Mouse (Mus musculus) B cell, adult 67 days (primary cell): ENCODE measurements around the gene Efcab2. TPM values are rescaled to one million over a fixed set of nuclear protein-coding genes. Genes with fewer than 3 reads are reported as not detected.

Experiments used
- total RNA-seq, 2 experiments: library from RNA; stranded (reverse); gene quantifications; 4 replicates each; pipeline ENCODE4 v1.2.4; 2023

Gene Efcab2
- total RNA-seq, result 1 to 10 TPM; 4.9 to 5.5 TPM

DNA sequence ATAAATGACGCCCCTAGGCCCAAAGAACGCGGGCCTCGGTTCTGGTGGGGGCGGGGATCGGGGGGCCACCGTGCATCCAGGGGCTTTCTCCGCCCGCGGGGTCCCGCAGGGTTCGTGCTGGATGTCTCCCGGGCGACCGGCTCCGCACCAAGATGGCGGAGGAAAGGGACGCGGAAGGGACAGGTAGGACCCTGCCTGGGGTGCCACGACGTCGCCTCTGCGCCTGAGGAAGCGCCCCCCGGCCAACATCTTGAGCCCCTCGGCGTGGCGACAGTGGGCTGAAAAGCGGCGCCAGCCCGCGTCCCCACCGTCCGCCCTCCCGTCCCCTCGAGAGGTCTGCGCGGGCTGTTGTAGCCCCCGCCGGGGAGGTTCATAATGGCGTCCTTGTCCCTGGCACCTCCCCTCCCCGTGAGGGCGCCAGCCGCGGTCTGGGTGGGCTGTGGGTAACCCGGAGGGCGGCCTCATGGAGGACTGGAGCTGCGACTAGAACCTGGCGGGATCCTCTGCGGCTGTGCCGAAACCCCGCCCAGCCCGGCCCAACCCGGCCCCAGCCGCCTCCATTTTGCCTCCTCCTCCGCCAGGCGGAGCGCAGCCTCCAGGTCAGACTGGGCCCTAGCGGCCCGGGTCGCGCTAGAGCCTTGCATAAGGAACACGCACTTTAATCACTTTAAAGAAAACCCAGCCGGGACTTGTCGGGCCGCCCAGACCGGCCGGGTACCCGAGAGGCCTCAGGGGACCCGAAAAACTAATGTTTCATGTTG, at the start of gene Efcab2:
TSS of gene Efcab2 (plus strand) at position 135 of the 761 bp plus-strand sequence.

DNA sequence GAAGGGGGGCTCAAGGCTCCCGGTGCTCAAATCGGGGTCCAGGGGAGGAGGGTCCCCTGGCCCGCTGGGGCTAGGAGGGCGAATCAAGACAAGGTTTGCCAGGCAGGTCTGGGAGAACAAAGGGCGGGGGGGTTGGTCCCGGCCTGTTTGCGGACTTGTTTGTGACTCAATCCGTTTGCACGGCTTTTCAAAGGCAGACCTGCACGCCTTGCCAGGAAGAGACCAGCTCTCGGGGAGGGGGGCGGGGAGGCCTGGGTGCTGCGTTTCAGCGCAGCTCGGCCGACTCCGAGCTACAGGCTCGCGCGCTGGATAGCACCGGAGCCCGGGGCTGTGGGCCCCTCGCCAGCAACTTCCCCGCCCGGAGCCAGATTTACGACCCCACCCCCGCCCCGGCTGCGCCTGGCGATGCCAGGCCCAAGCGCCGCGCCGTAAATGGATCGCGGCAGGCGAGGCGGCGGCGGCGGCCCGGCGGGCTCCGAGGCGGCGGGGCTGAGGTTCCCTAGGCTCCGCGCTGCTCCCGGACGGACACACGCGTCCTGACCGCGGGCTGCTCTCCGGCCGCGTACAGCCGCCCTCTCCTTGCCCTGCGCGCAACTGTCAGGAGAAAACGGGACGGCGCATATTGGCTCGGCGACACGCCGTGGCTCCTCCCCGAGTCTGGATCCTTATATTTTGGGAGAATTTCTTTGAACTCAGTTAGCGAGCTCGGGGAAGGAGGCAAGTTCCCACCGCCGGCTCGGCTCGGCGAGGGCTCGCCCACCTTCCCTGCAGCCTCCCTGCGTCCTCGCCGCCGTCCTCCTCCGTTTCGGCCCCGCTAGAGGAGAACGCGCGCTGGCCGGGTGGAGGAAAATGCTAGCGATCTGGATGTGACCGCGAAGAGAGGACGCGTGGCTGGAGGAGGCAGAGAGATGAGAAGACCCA, 122.8 kb downstream of the Efcab2 start, which contains the start of gene Kif26b:
TSS of gene Kif26b (plus strand) at position 695 of the 921 bp plus-strand sequence.

Other genes starting within 250 kb of the Efcab2 start
- 10 to 100 TPM; 15.1 to 17.9 TPM for gene Desi2, start 218.7 kb upstream of the Efcab2 start, total RNA-seq
- gene Cox20, start 87.0 kb upstream of the Efcab2 start, total RNA-seq, result 10 to 100 TPM; 53.3 to 54.5 TPM
- gene Hnrnpu, start 68.3 kb upstream of the Efcab2 start, total RNA-seq, result 100 to 1,000 TPM; 762 to 806 TPM
- not detected for gene Kif26b, start 123.0 kb downstream of the Efcab2 start, total RNA-seq